Mouse (Mus musculus): ENCODE results near the gene Ap2b1. TPM values are rescaled to one million over a fixed set of nuclear protein-coding genes. Genes with fewer than 3 reads are reported as not detected.
A peak's percentile ranks its signal among the peaks of the same experiment; 100 is the strongest.

Gene Ap2b1
- polyA plus RNA-seq, 1 experiment: 130 TPM

GRCm38 (mm10) chr11:83297816-83298215 is 1.0 kb upstream of the Ap2b1 start:
- Histone ChIP-seq H3K27ac (ENCODE audit: insufficient read depth, low read length) (no peak overlapping the region), H3K4me3 (ENCODE audit: insufficient read depth, low read length) (peak overlapping the region; percentile 56; the same call in 1 of the 2 replicates), H3K4me1 (ENCODE audit: control insufficient read depth, insufficient read depth, low read length) (peaks cover 1% of the 10 kb centered on the region; the same call in 1 of the 2 replicates)
- no peak for TF ChIP-seq CTCF (IDR thresholded peaks at IDR 0.05; ENCODE audit: extremely low read depth, insufficient read depth, low read length)
- no peak for TF ChIP-seq POLR2A (IDR thresholded peaks at IDR 0.05; ENCODE audit: extremely low read depth, insufficient read depth, low read length)

- Histone ChIP-seq H3K4me3 (ENCODE audit: insufficient read depth, low read length) (no peak overlapping the region), H3K4me1 (ENCODE audit: control insufficient read depth, insufficient read depth, low read length) (peaks cover 5% of the 10 kb centered on the region), H3K27ac (ENCODE audit: insufficient read depth, low read length) (no peak overlapping the region)
- TF ChIP-seq POLR2A (IDR thresholded peaks at IDR 0.05; ENCODE audit: extremely low read depth, insufficient read depth, low read length) (no peak), CTCF (IDR thresholded peaks at IDR 0.05; ENCODE audit: extremely low read depth, insufficient read depth, low read length) (no peak)
These were observed 900 bp downstream of the Ap2b1 start for GRCm38 (mm10) chr11:83299724-83300123.

GRCm38 (mm10) chr11:83301431-83301831 is 2.6 kb downstream of the Ap2b1 start:
- Histone ChIP-seq H3K4me3 (ENCODE audit: insufficient read depth, low read length) (no peak overlapping the region), H3K27ac (ENCODE audit: insufficient read depth, low read length) (no peak overlapping the region), H3K4me1 (ENCODE audit: control insufficient read depth, insufficient read depth, low read length) (peaks cover 4% of the 10 kb centered on the region)

GRCm38 (mm10) chr11:83302124-83302523 is 3.3 kb downstream of the Ap2b1 start:
- Histone ChIP-seq H3K27ac (ENCODE audit: insufficient read depth, low read length) (peak overlapping the region; percentile 11; the same call in 1 of the 2 replicates), H3K4me1 (ENCODE audit: control insufficient read depth, insufficient read depth, low read length) (peaks cover 6% of the 10 kb centered on the region)

More at GRCm38 (mm10) chr11:83301431-83301831, 2.6 kb downstream of the Ap2b1 start:
- no peak for TF ChIP-seq POLR2A (IDR thresholded peaks at IDR 0.05; ENCODE audit: extremely low read depth, insufficient read depth, low read length)
- TF ChIP-seq CTCF (IDR thresholded peaks at IDR 0.05; ENCODE audit: extremely low read depth, insufficient read depth, low read length): 0 out of 2 replicates have a peak, but pooled peaks have one; percentile 8

GRCm38 (mm10) chr11:83302526-83303251 is 3.9 kb downstream of the Ap2b1 start, which contains the start of gene Pex12:
Gene Pex12 (minus strand): TSS chr11:83302586.
- no peak for TF ChIP-seq CTCF (IDR thresholded peaks at IDR 0.05; ENCODE audit: extremely low read depth, insufficient read depth, low read length)
- peak; percentile 80 for TF ChIP-seq POLR2A (IDR thresholded peaks at IDR 0.05; ENCODE audit: extremely low read depth, insufficient read depth, low read length)

More at GRCm38 (mm10) chr11:83302124-83302523, 3.3 kb downstream of the Ap2b1 start:
- H3K4me3 ChIP-seq (ENCODE audit: insufficient read depth, low read length): peak overlapping the region; percentile 96
- TF ChIP-seq POLR2A (IDR thresholded peaks at IDR 0.05; ENCODE audit: extremely low read depth, insufficient read depth, low read length): no peak
- TF ChIP-seq CTCF (IDR thresholded peaks at IDR 0.05; ENCODE audit: extremely low read depth, insufficient read depth, low read length): no peak

GRCm38 (mm10) chr11:83303751-83304150 is 4.9 kb downstream of the Ap2b1 start:
- TF ChIP-seq CTCF (IDR thresholded peaks at IDR 0.05; ENCODE audit: extremely low read depth, insufficient read depth, low read length): no peak
- TF ChIP-seq POLR2A (IDR thresholded peaks at IDR 0.05; ENCODE audit: extremely low read depth, insufficient read depth, low read length): no peak
- H3K4me3 ChIP-seq (ENCODE audit: insufficient read depth, low read length): peak overlapping the region; percentile 96
- H3K27ac ChIP-seq (ENCODE audit: insufficient read depth, low read length): no peak overlapping the region
- H3K4me1 ChIP-seq (ENCODE audit: control insufficient read depth, insufficient read depth, low read length): peaks cover 8% of the 10 kb centered on the region

More at GRCm38 (mm10) chr11:83302526-83303251, 3.9 kb downstream of the Ap2b1 start, which contains the start of gene Pex12:
- peak within 1 kb of the TSS; percentile 96 for H3K4me3 ChIP-seq (ENCODE audit: insufficient read depth, low read length)
- peaks cover 6% of the 10 kb centered on the region for H3K4me1 ChIP-seq (ENCODE audit: control insufficient read depth, insufficient read depth, low read length)
- H3K27ac ChIP-seq (ENCODE audit: insufficient read depth, low read length): peak within 1 kb of the TSS; percentile 98

GRCm38 (mm10) chr11:83304485-83304884 is 5.7 kb downstream of the Ap2b1 start:
- Histone ChIP-seq H3K27ac (ENCODE audit: insufficient read depth, low read length) (no peak overlapping the region), H3K4me3 (ENCODE audit: insufficient read depth, low read length) (peak overlapping the region; percentile 36; the same call in 1 of the 2 replicates), H3K4me1 (ENCODE audit: control insufficient read depth, insufficient read depth, low read length) (peaks cover 8% of the 10 kb centered on the region)
- no peak for TF ChIP-seq CTCF (IDR thresholded peaks at IDR 0.05; ENCODE audit: extremely low read depth, insufficient read depth, low read length)
- no peak for TF ChIP-seq POLR2A (IDR thresholded peaks at IDR 0.05; ENCODE audit: extremely low read depth, insufficient read depth, low read length)

GRCm38 (mm10) chr11:83306700-83307253 is 8.0 kb downstream of the Ap2b1 start:
- H3K4me1 ChIP-seq (ENCODE audit: control insufficient read depth, insufficient read depth, low read length): peaks cover 8% of the 10 kb centered on the region
- H3K27ac ChIP-seq (ENCODE audit: insufficient read depth, low read length): no peak overlapping the region
- no peak overlapping the region for H3K4me3 ChIP-seq (ENCODE audit: insufficient read depth, low read length)
- TF ChIP-seq POLR2A (IDR thresholded peaks at IDR 0.05; ENCODE audit: extremely low read depth, insufficient read depth, low read length) (no peak), CTCF (IDR thresholded peaks at IDR 0.05; ENCODE audit: extremely low read depth, insufficient read depth, low read length) (no peak)

GRCm38 (mm10) chr11:83312471-83312870 is 13.6 kb downstream of the Ap2b1 start:
- Histone ChIP-seq H3K4me1 (ENCODE audit: control insufficient read depth, insufficient read depth, low read length) (peaks cover 7% of the 10 kb centered on the region), H3K4me3 (ENCODE audit: insufficient read depth, low read length) (no peak overlapping the region), H3K27ac (ENCODE audit: insufficient read depth, low read length) (no peak overlapping the region)
- TF ChIP-seq CTCF (IDR thresholded peaks at IDR 0.05; ENCODE audit: extremely low read depth, insufficient read depth, low read length): no peak
- no peak for TF ChIP-seq POLR2A (IDR thresholded peaks at IDR 0.05; ENCODE audit: extremely low read depth, insufficient read depth, low read length)
